Mouse (Mus musculus) midbrain, embryonic 16.5 days (tissue): ENCODE results near the gene Il23r. TPM values are rescaled to one million over a fixed set of nuclear protein-coding genes. Genes with fewer than 3 reads are reported as not detected.
"Not testable (repeated sequence)": the region's sequence is repeated elsewhere in the genome, so short reads cannot be mapped to it uniquely, and the experiment has no call there.

Experiments used
- ATAC-seq: fragments of 200-750 bp; cut with Nextera tagmentation; 2 replicates; pipeline ENCODE4 v1.8.0; 2017; ENCODE audit warnings: moderate TSS enrichment
- H3K27ac ChIP-seq: fragments of 300-500 bp; sonication (generic); 2 replicates; pipeline ENCODE4 v1.5.1; 2014; ENCODE audit warnings: mild to moderate bottlenecking, low read length, mixed read lengths
- H3K27me3 ChIP-seq: fragments of 300-500 bp; sonication (generic); 2 replicates; pipeline ENCODE4 v1.6.1; 2014; ENCODE audit warnings: low read depth, low read length, mixed read lengths; ENCODE audit not compliant: control insufficient read depth, insufficient read depth
- H3K36me3 ChIP-seq: fragments of 300-500 bp; sonication (generic); 2 replicates; pipeline ENCODE4 v1.6.1; 2014; ENCODE audit warnings: mild to moderate bottlenecking, low read length, moderate library complexity, mixed read lengths; ENCODE audit not compliant: control insufficient read depth, insufficient read depth
- H3K4me1 ChIP-seq: fragments of 300-500 bp; sonication (generic); 2 replicates; pipeline ENCODE4 v1.6.1; 2014; ENCODE audit warnings: mild to moderate bottlenecking, low read length, mixed read lengths; ENCODE audit not compliant: control insufficient read depth, insufficient read depth
- H3K4me2 ChIP-seq: fragments of 300-500 bp; sonication (generic); 2 replicates; pipeline ENCODE4 v1.6.1; 2014; ENCODE audit warnings: mild to moderate bottlenecking, low read length, mixed read lengths
- H3K4me3 ChIP-seq: fragments of 300-500 bp; sonication (generic); 2 replicates; pipeline ENCODE4 v1.5.1; 2014; ENCODE audit warnings: low read depth, mild to moderate bottlenecking, low read length, moderate library complexity, mixed read lengths
- H3K9ac ChIP-seq: fragments of 300-500 bp; sonication (generic); 2 replicates; pipeline ENCODE4 v1.6.1; 2014; ENCODE audit warnings: low read depth, low read length, mixed read lengths
- H3K9me3 ChIP-seq: fragments of 300-500 bp; sonication (generic); replicated peaks from 2 replicates; pipeline ENCODE4 v1.6.1; 2014; ENCODE audit warnings: mild to moderate bottlenecking, low read length, mixed read lengths; ENCODE audit not compliant: control insufficient read depth, poor library complexity, severe bottlenecking
- WGBS: fragments of 180-500 bp; shearing (Covaris S2); extraction: QIAGEN DNeasy Blood & Tissue Kit; methylation state at CpG from one replicate; pipeline ENCODE4 v1.1.7; 2014; 5-methylcytosine and 5-hydroxymethylcytosine counted together
- polyA plus RNA-seq: library from polyadenylated mRNA; unstranded; fragments of >200 nt; fragmentation: Nextera tagmentation; extraction: Ambion mirVana; gene quantifications from 2 replicates; pipeline ENCODE4 v1.2.1, GENCODE M21; 2015

The Il23r gene
- polyA plus RNA-seq, 1 experiment from 2014 or later: not detected

DNA sequence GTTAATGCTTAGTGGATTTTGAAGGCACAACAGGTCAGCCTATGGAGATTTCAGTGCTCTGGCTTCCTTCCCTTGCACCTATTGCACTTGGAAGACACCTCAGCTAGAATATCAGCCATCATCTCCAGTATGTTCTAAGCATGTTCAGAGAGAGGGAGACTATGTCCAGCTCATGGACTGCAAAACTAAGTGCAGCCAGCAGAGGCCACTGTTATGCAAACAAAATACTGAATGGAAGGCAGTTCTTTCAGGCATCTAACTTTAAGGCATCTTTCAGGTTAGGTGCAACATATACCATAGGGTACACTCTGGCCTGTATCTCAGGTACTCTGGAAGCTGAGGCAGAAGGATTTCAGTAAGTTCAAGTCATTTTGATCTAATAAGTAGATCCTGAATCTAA is 19.1 kb upstream of the Il23r start:
- Histone ChIP-seq H3K4me2 (no peak overlapping the region), H3K4me1 (no peaks in the 10 kb centered on the region), H3K9ac (no peak overlapping the region), H3K36me3 (no peaks in the 10 kb centered on the region), H3K27me3 (no peaks in the 10 kb centered on the region), H3K4me3 (no peak overlapping the region), H3K27ac (no peak overlapping the region), H3K9me3 (no peaks in the 10 kb centered on the region)
- ATAC-seq: no peak

DNA sequence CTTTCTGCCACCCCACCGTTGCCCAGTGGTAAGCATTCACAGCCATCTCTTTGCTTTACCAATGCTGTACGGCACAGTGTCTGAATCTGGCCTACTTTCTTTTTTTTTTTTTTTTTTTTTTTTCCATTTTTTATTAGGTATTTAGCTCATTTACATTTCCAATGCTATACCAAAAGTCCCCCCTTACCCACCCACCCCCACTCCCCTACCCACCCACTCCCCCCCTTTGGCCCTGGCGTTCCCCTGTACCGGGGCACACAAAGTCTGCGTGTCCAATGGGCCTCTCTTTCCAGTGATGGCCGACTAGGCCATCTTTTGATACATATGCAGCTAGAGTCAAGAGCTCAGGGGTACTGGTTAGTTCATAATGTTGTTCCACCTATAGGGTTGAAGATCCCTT is 10.3 kb upstream of the Il23r start:
- H3K9me3 ChIP-seq, H3K27me3 ChIP-seq, ATAC-seq, H3K9ac ChIP-seq, H3K4me3 ChIP-seq, H3K27ac ChIP-seq, H3K36me3 ChIP-seq, H3K4me1 ChIP-seq, H3K4me2 ChIP-seq: not testable (repeated sequence)
- WGBS: 93% methylated on average over 2 of the region's 6 CpGs

DNA sequence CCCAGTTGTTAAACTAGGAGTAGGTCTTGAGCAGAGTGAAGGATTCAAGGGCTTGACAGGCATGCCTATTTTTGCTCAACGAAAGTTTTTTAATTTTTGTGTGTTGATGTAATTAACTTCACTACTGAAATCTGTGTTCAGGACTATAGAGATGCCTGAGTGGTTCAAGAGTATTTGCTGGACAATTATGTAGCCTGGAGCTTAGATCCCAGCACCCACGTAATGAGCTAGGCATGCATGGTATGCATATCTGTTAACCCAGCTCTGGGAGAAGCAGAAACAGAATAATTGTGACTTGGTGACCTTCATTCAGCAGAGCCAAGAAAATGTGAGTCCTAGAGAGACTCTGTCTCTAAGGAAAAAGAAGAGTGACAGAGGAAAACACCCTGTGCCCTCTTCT is 10.6 kb downstream of the Il23r start:
- Histone ChIP-seq H3K4me3 (no peak overlapping the region), H3K9me3 (no peaks in the 10 kb centered on the region), H3K4me1 (no peaks in the 10 kb centered on the region), H3K36me3 (no peaks in the 10 kb centered on the region), H3K9ac (no peak overlapping the region), H3K27ac (no peak overlapping the region), H3K4me2 (no peak overlapping the region), H3K27me3 (no peaks in the 10 kb centered on the region)
- no peak for ATAC-seq
- 69% methylated on average over 2 of the region's 2 CpGs for WGBS

DNA sequence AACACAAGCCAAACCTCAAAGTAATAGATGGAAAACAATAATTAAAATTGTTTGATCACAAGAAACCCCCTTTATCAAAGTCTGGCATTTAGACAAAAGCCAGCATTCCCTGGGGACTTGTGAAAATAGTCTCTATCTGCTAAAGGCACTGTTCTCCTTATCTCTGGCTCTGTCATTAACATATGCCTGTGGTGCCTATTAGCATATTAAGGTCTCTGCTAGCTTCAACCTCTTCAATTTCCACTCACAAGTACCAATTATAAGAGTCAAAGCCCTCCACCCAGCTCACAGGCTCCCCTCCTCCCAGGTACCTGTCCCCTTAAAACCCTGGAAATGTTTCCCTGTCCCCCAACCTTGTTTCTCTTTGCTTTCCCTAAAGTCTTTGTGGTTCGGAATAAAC is 20.4 kb downstream of the Il23r start:
- no peak overlapping the region for H3K27ac ChIP-seq
- H3K4me3 ChIP-seq: no peak overlapping the region
- H3K4me1 ChIP-seq: no peaks in the 10 kb centered on the region
- no peak overlapping the region for H3K4me2 ChIP-seq
- H3K9me3 ChIP-seq: no peaks in the 10 kb centered on the region
- no peaks in the 10 kb centered on the region for H3K27me3 ChIP-seq
- 28% methylated on average over 1 of the region's 1 CpGs for WGBS
- no peak overlapping the region for H3K9ac ChIP-seq
- H3K36me3 ChIP-seq: no peaks in the 10 kb centered on the region
- ATAC-seq: no peak

DNA sequence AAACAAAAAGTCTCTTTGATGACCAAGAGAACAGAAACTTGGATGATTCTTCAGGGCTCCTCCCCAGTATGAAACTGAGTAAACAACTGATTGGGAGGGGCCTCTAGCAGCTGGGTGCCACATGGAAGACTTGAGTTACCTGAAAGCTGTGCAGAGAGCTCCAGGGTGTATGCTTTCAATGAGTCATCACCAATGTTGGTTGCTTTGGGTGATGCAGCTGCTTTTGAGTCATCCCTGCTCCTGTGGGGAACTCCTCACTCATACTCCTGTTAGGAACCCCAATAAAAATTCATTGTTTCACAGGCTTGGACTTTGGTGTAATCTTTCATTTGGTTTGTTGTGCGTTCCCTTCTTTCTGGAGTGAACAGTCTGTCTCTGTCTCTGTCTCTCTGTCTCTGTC is 32.2 kb downstream of the Il23r start:
- 96% methylated on average over 1 of the region's 1 CpGs for WGBS
- no peaks in the 10 kb centered on the region for H3K9me3 ChIP-seq
- H3K27me3 ChIP-seq: no peaks in the 10 kb centered on the region
- no peak overlapping the region for H3K27ac ChIP-seq
- H3K36me3 ChIP-seq: no peaks in the 10 kb centered on the region
- H3K9ac ChIP-seq: no peak overlapping the region
- no peak overlapping the region for H3K4me3 ChIP-seq
- no peak for ATAC-seq
- no peaks in the 10 kb centered on the region for H3K4me1 ChIP-seq
- H3K4me2 ChIP-seq: no peak overlapping the region

DNA sequence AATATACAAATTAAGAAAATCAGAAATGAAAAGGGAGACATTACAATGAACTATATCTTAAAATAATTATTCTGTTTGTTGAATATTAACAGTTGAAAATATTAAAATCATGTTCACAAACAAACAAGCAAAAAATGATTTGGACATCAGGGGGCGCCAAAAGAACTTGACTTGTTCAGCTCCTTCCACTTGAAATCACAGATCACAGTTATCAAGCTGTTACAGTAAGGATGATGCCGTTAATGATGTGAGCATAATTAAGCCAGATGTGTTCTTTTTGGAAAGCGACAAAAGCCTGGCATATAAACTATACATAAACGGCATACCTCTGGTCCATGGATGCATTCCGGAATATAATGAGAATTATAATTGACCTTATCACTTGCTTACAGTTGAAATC is 40.3 kb downstream of the Il23r start:
- Histone ChIP-seq H3K27ac (no peak overlapping the region), H3K4me3 (no peak overlapping the region), H3K27me3 (no peaks in the 10 kb centered on the region), H3K9me3 (no peaks in the 10 kb centered on the region), H3K4me2 (no peak overlapping the region), H3K4me1 (no peaks in the 10 kb centered on the region), H3K9ac (no peak overlapping the region), H3K36me3 (no peaks in the 10 kb centered on the region)
- WGBS: 54% methylated on average over 5 of the region's 5 CpGs
- no peak for ATAC-seq

DNA sequence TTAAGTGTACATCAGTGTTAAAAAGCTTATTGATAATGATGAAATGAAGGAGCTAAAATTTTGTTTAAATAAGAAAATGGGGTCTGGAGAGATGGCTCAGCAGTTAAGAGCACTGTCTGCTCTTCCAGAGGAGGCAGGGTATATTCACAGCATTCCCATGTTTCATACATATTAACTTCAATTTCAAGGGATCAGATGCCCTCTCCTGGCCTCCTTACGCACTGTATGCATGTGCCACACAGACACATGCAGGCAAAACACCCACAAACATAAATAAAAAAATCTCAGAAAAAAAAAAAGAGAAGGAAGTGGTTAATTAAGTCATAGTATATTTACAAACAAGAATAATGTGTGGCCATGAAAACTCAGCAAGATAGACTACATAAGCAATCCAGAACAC is 45.8 kb downstream of the Il23r start:
- no peaks in the 10 kb centered on the region for H3K27me3 ChIP-seq
- H3K4me2 ChIP-seq: no peak overlapping the region
- H3K27ac ChIP-seq: no peak overlapping the region
- WGBS: 78% methylated on average over 1 of the region's 1 CpGs
- no peak for ATAC-seq
- no peak overlapping the region for H3K4me3 ChIP-seq
- no peak overlapping the region for H3K9ac ChIP-seq
- H3K4me1 ChIP-seq: no peaks in the 10 kb centered on the region
- H3K36me3 ChIP-seq: no peaks in the 10 kb centered on the region
- H3K9me3 ChIP-seq: no peaks in the 10 kb centered on the region

DNA sequence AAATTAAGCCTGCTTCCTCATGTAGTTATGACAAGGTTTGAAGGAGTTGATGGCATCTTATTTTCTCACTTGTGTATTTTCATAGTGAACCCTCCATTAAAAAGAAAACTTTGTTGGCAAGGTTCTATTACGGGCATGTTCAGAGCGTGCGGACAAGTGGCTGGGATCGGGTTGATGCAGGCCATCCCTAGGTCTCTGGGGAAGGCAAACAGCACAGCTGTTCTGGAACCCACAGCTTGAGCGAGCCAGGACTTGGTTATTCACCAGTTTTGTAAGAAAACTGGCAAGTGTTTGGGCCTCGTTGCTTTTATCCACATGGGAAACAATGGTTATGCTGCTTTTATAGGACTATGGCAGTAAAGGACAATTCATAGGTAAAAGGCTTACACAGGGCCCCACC is 48.5 kb downstream of the Il23r start:
- H3K4me1 ChIP-seq: no peaks in the 10 kb centered on the region
- no peaks in the 10 kb centered on the region for H3K36me3 ChIP-seq
- no peak overlapping the region for H3K4me3 ChIP-seq
- H3K9ac ChIP-seq: no peak overlapping the region
- no peaks in the 10 kb centered on the region for H3K9me3 ChIP-seq
- H3K27me3 ChIP-seq: no peaks in the 10 kb centered on the region
- no peak overlapping the region for H3K4me2 ChIP-seq
- WGBS: 95% methylated on average over 6 of the region's 6 CpGs
- H3K27ac ChIP-seq: no peak overlapping the region
- ATAC-seq: no peak

DNA sequence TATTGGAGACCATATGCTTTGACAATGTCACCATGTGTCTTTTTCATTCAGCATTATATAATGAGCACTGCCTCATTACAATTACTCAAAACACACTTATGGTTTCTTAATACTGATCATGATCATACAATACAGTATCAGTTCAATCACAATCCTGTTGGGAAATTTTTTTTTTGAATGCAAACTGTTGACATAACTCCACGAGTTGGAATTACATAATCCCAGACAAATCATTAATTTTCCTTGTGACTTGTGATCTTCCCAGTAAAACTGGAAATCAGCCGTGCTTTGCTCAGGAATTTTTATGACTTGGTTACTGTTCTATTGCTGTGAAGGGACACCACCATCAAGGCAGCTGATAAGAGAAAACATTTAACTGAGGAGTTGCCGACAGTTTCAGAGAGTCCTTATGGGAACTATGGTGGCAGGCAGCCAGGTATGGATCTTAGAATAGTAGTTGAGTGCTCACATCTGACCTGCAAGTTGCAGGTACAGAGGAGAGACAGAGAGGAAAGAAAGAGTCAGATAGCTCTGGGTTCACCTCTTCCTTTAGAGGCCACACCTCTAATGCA is 53.8 kb downstream of the Il23r start:
- no peaks in the 10 kb centered on the region for H3K4me1 ChIP-seq
- no peak overlapping the region for H3K4me3 ChIP-seq
- H3K9ac ChIP-seq: no peak overlapping the region
- no peak for ATAC-seq
- H3K4me2 ChIP-seq: no peak overlapping the region
- H3K36me3 ChIP-seq: no peaks in the 10 kb centered on the region
- no peak overlapping the region for H3K27ac ChIP-seq
- no peaks in the 10 kb centered on the region for H3K9me3 ChIP-seq
- H3K27me3 ChIP-seq: no peaks in the 10 kb centered on the region
- 87% methylated on average over 3 of the region's 3 CpGs for WGBS

DNA sequence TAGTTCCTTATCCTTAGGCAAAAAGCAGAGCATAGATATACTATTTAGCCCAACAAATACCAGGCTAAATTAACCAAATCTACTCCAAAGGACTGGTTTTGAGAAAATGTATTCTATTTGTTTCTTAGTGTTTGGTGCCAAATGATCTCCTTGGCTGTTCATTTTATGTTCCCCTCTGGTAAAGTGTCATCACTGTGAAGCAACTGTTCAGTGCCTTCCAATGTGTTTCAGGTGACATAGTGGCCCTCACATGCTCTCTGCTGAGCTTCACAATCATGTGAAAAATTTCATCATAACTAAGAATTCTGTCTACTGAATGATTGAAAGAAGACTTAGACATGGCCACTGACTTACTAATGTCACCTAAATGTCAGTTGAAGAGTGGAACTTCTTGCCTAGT is 54.6 kb downstream of the Il23r start:
- Histone ChIP-seq H3K27me3 (no peaks in the 10 kb centered on the region), H3K4me3 (no peak overlapping the region), H3K36me3 (no peaks in the 10 kb centered on the region), H3K9me3 (no peaks in the 10 kb centered on the region), H3K9ac (no peak overlapping the region), H3K4me1 (no peaks in the 10 kb centered on the region), H3K4me2 (no peak overlapping the region), H3K27ac (no peak overlapping the region)
- ATAC-seq: no peak
